Mouse (Mus musculus) limb, embryonic 10.5 days (tissue): Measurements from ENCODE around the gene Tmem260. TPM values are rescaled to one million over a fixed set of nuclear protein-coding genes. Genes with fewer than 3 reads are reported as not detected.

Source experiments
- DNase-seq: peaks from one replicate; pipeline ENCODE4 v3.0.0-alpha.2; 2017; ENCODE audit warnings: low spot score
- H3K27ac ChIP-seq: fragments of 300-500 bp; sonication (generic); 2 replicates; pipeline ENCODE4 v1.5.1; 2016; ENCODE audit warnings: mild to moderate bottlenecking
- H3K27me3 ChIP-seq: fragments of 300-500 bp; sonication (generic); 2 replicates; pipeline ENCODE4 v1.6.1; 2016; ENCODE audit warnings: low read depth, mild to moderate bottlenecking; ENCODE audit not compliant: poor library complexity, severe bottlenecking
- H3K36me3 ChIP-seq: fragments of 300-500 bp; sonication (generic); 2 replicates; pipeline ENCODE4 v1.6.1; 2016; ENCODE audit warnings: mild to moderate bottlenecking, moderate library complexity
- H3K4me1 ChIP-seq: fragments of 300-500 bp; sonication (generic); 2 replicates; pipeline ENCODE4 v1.6.1; 2016
- H3K4me3 ChIP-seq: fragments of 300-500 bp; sonication (generic); 2 replicates; pipeline ENCODE4 v1.5.1; 2016; ENCODE audit warnings: mild to moderate bottlenecking, moderate library complexity
- H3K9me3 ChIP-seq: fragments of 300-500 bp; sonication (generic); replicated peaks from 2 replicates; pipeline ENCODE4 v1.6.1; 2016; ENCODE audit warnings: mild to moderate bottlenecking
- WGBS: fragments of 180-500 bp; shearing (Covaris S2); methylation state at CpG from one replicate; pipeline ENCODE4 v1.1.7; 2016; 5-methylcytosine and 5-hydroxymethylcytosine counted together
- polyA plus RNA-seq: library from polyadenylated mRNA; unstranded; fragments of >200 nt; fragmentation: Nextera tagmentation; extraction: Ambion mirVana; gene quantifications from 2 replicates; pipeline ENCODE4 v1.2.1, GENCODE M21; 2016

Tmem260 gene
- polyA plus RNA-seq, result 14.9 and 20.9 TPM in 2 replicates

- Histone ChIP-seq H3K9me3 (no peaks in the 10 kb centered on the region), H3K27ac (peak within 1 kb of the TSS; percentile 99), H3K27me3 (no peaks in the 10 kb centered on the region), H3K4me3 (peak within 1 kb of the TSS; percentile 92), H3K4me1 (peaks cover 8% of the 10 kb centered on the region; the same call in 1 of the 2 replicates), H3K36me3 (no peaks in the 10 kb centered on the region)
- DNase-seq, result peak; percentile 95
- WGBS, result under 1% methylated on average over 64 of the region's 69 CpGs
Measured at GRCm38 (mm10) chr14:48445984-48446683, at the start of gene Tmem260. Gene Tmem260 (plus strand): TSS chr14:48446124.

- H3K9me3 ChIP-seq, result no peaks in the 10 kb centered on the region
- no peak for DNase-seq
- no peak overlapping the region for H3K4me3 ChIP-seq
- H3K4me1 ChIP-seq, result no peaks in the 10 kb centered on the region
- H3K27me3 ChIP-seq, result no peaks in the 10 kb centered on the region
- WGBS, result 89% methylated on average over 13 of the region's 13 CpGs
- H3K27ac ChIP-seq, result no peak overlapping the region
- H3K36me3 ChIP-seq, result no peaks in the 10 kb centered on the region
Measured at GRCm38 (mm10) chr14:48406086-48406485, 39.8 kb upstream of the Tmem260 start.

- no peaks in the 10 kb centered on the region for H3K36me3 ChIP-seq
- H3K27ac ChIP-seq, result no peak overlapping the region
- H3K4me3 ChIP-seq, result no peak overlapping the region
- no peaks in the 10 kb centered on the region for H3K9me3 ChIP-seq
- 0 out of 2 replicates have a peak, but pooled peaks cover 3% of the 10 kb centered on the region for H3K4me1 ChIP-seq
- WGBS, result 79% methylated on average over 3 of the region's 3 CpGs
- H3K27me3 ChIP-seq, result peaks cover 3% of the 10 kb centered on the region; the same call in 1 of the 2 replicates
- DNase-seq, result no peak
Measured at GRCm38 (mm10) chr14:48417064-48417463, 28.9 kb upstream of the Tmem260 start.

- Histone ChIP-seq H3K4me1 (0 out of 2 replicates have a peak, but pooled peaks cover 6% of the 10 kb centered on the region), H3K27ac (no peak overlapping the region), H3K9me3 (no peaks in the 10 kb centered on the region), H3K36me3 (no peaks in the 10 kb centered on the region), H3K4me3 (no peak overlapping the region), H3K27me3 (peaks cover 7% of the 10 kb centered on the region; the same call in 1 of the 2 replicates)
- 51% methylated on average over 3 of the region's 3 CpGs for WGBS
- DNase-seq, result no peak
Measured at GRCm38 (mm10) chr14:48418264-48418663, 27.7 kb upstream of the Tmem260 start.

GRCm38 (mm10) chr14:48418672-48419071, 27.3 kb upstream of the Tmem260 start:
- no peak overlapping the region for H3K4me3 ChIP-seq
- H3K27me3 ChIP-seq, result peaks cover 7% of the 10 kb centered on the region; the same call in 1 of the 2 replicates
- 0 out of 2 replicates have a peak, but pooled peaks cover 6% of the 10 kb centered on the region for H3K4me1 ChIP-seq
- no peak overlapping the region for H3K27ac ChIP-seq
- DNase-seq, result no peak
- no peaks in the 10 kb centered on the region for H3K9me3 ChIP-seq
- 74% methylated on average over 5 of the region's 5 CpGs for WGBS
- no peaks in the 10 kb centered on the region for H3K36me3 ChIP-seq

GRCm38 (mm10) chr14:48421476-48421875, 24.4 kb upstream of the Tmem260 start:
- whole genome bisulfite sequencing, result 21% methylated on average over 6 of the region's 6 CpGs
- H3K27ac ChIP-seq, result no peak overlapping the region
- no peaks in the 10 kb centered on the region for H3K36me3 ChIP-seq
- H3K4me1 ChIP-seq, result 0 out of 2 replicates have a peak, but pooled peaks cover 6% of the 10 kb centered on the region
- H3K4me3 ChIP-seq, result no peak overlapping the region
- H3K27me3 ChIP-seq, result peaks cover 7% of the 10 kb centered on the region; the same call in 1 of the 2 replicates
- no peaks in the 10 kb centered on the region for H3K9me3 ChIP-seq
- no peak for DNase-seq

GRCm38 (mm10) chr14:48421996-48422395, 23.9 kb upstream of the Tmem260 start:
- Histone ChIP-seq H3K36me3 (no peaks in the 10 kb centered on the region), H3K4me1 (0 out of 2 replicates have a peak, but pooled peaks cover 6% of the 10 kb centered on the region), H3K27me3 (peaks cover 7% of the 10 kb centered on the region; the same call in 1 of the 2 replicates), H3K4me3 (no peak overlapping the region; the same call in 1 of the 2 replicates), H3K27ac (no peak overlapping the region), H3K9me3 (no peaks in the 10 kb centered on the region)
- DNase-seq, result no peak
- 12% methylated on average over 6 of the region's 6 CpGs for WGBS

- DNase-seq, result no peak
- Histone ChIP-seq H3K4me1 (0 out of 2 replicates have a peak, but pooled peaks cover 6% of the 10 kb centered on the region), H3K9me3 (no peaks in the 10 kb centered on the region), H3K4me3 (no peak overlapping the region), H3K27ac (no peak overlapping the region), H3K36me3 (no peaks in the 10 kb centered on the region), H3K27me3 (peaks cover 7% of the 10 kb centered on the region; the same call in 1 of the 2 replicates)
- WGBS, result 37% methylated on average over 4 of the region's 4 CpGs
Measured at GRCm38 (mm10) chr14:48422436-48422835, 23.5 kb upstream of the Tmem260 start.

GRCm38 (mm10) chr14:48422901-48423300, 23.0 kb upstream of the Tmem260 start:
- Histone ChIP-seq H3K4me1 (0 out of 2 replicates have a peak, but pooled peaks cover 6% of the 10 kb centered on the region), H3K9me3 (no peaks in the 10 kb centered on the region), H3K36me3 (no peaks in the 10 kb centered on the region), H3K4me3 (no peak overlapping the region), H3K27me3 (peaks cover 7% of the 10 kb centered on the region; the same call in 1 of the 2 replicates), H3K27ac (no peak overlapping the region)
- no peak for DNase-seq
- 76% methylated on average over 7 of the region's 7 CpGs for WGBS

- Histone ChIP-seq H3K4me1 (peaks cover 7% of the 10 kb centered on the region; the same call in 1 of the 2 replicates), H3K4me3 (no peak overlapping the region), H3K27ac (no peak overlapping the region), H3K27me3 (no peaks in the 10 kb centered on the region), H3K9me3 (no peaks in the 10 kb centered on the region), H3K36me3 (no peaks in the 10 kb centered on the region)
- no peak for DNase-seq
- WGBS, result 87% methylated on average over 2 of the region's 2 CpGs
Measured at GRCm38 (mm10) chr14:48431978-48432377, 13.9 kb upstream of the Tmem260 start.

- no peak overlapping the region for H3K4me3 ChIP-seq
- no peaks in the 10 kb centered on the region for H3K36me3 ChIP-seq
- H3K27ac ChIP-seq, result no peak overlapping the region
- no peaks in the 10 kb centered on the region for H3K27me3 ChIP-seq
- WGBS, result 61% methylated on average over 3 of the region's 3 CpGs
- H3K4me1 ChIP-seq, result peaks cover 8% of the 10 kb centered on the region; the same call in 1 of the 2 replicates
- DNase-seq, result no peak
- H3K9me3 ChIP-seq, result no peaks in the 10 kb centered on the region
Measured at GRCm38 (mm10) chr14:48443796-48444195, 2.1 kb upstream of the Tmem260 start.

- DNase-seq, result no peak
- Histone ChIP-seq H3K27me3 (no peaks in the 10 kb centered on the region), H3K9me3 (no peaks in the 10 kb centered on the region), H3K4me1 (peaks cover 15% of the 10 kb centered on the region), H3K36me3 (peaks cover 8% of the 10 kb centered on the region), H3K4me3 (no peak overlapping the region), H3K27ac (no peak overlapping the region)
- WGBS, result 66% methylated on average over 18 of the region's 18 CpGs
Measured at GRCm38 (mm10) chr14:48451966-48452407, 6.1 kb downstream of the Tmem260 start.

GRCm38 (mm10) chr14:48453411-48453810, 7.5 kb downstream of the Tmem260 start:
- 93% methylated on average over 5 of the region's 5 CpGs for WGBS
- no peaks in the 10 kb centered on the region for H3K9me3 ChIP-seq
- H3K4me3 ChIP-seq, result no peak overlapping the region
- no peak overlapping the region for H3K27ac ChIP-seq
- DNase-seq, result no peak
- H3K36me3 ChIP-seq, result peaks cover 8% of the 10 kb centered on the region
- H3K27me3 ChIP-seq, result no peaks in the 10 kb centered on the region
- peaks cover 9% of the 10 kb centered on the region for H3K4me1 ChIP-seq
